Mouse (Mus musculus) MEL (cell line): ENCODE measurements at regions not wholly inside any gene's neighbourhood (a gene's known extent, or its start where the extent isn't known, plus 50 kb on each side); places are given as distances from the start of the nearest gene placed in this dataset.

Experiments used
- DNase-seq: peaks from one replicate; pipeline ENCODE4 v3.0.0; 2011; ENCODE audit warnings: low read depth, low spot score
- H3K27ac ChIP-seq: 2 replicates; pipeline ENCODE4 v1.5.1; 2012; ENCODE audit warnings: low read depth, mild to moderate bottlenecking, control low read depth, low read length, moderate library complexity; ENCODE audit not compliant: control insufficient read depth
- H3K27me3 ChIP-seq, 2 experiments: fragments of 150-350 bp in 1 of 2; sonication (generic) in 1 of 2; 2 replicates each; pipeline ENCODE4 v1.6.1; 2012; ENCODE audit warnings: low read length in 2 of 2, mild to moderate bottlenecking in 2 of 2, improper control_type of control experiment in 1 of 2, moderate library complexity in 1 of 2; ENCODE audit not compliant: insufficient read depth in 2 of 2, control insufficient read depth in 1 of 2
- H3K36me3 ChIP-seq, 2 experiments: 2 replicates each; pipeline ENCODE4 v1.6.1; 2012 to 2014; ENCODE audit warnings: low read length in 2 of 2, improper control_type of control experiment in 1 of 2, inconsistent platforms in 1 of 2, mild to moderate bottlenecking in 1 of 2; ENCODE audit not compliant: insufficient read depth in 2 of 2, control insufficient read depth in 1 of 2
- H3K4me1 ChIP-seq, 2 experiments: fragments of 150-350 bp in 1 of 2; sonication (generic) in 1 of 2; 2 replicates each; pipeline ENCODE4 v1.6.1; 2012; ENCODE audit warnings: low read length in 2 of 2, improper control_type of control experiment in 1 of 2, mild to moderate bottlenecking in 1 of 2; ENCODE audit not compliant: insufficient read depth in 2 of 2, control insufficient read depth in 1 of 2
- H3K4me3 ChIP-seq, 2 experiments: fragments of 150-350 bp in 1 of 2; sonication (generic) in 1 of 2; 2 replicates each; pipeline ENCODE4 v1.5.1; 2012; ENCODE audit warnings: low read depth in 2 of 2, low read length in 2 of 2, mild to moderate bottlenecking in 2 of 2, moderate library complexity in 2 of 2, control low read depth in 1 of 2, improper control_type of control experiment in 1 of 2; ENCODE audit not compliant: control insufficient read depth in 1 of 2, insufficient read depth in 1 of 2
- H3K79me2 ChIP-seq: 2 replicates; pipeline ENCODE4 v1.6.1; 2012; ENCODE audit warnings: mild to moderate bottlenecking, low read length, moderate library complexity; ENCODE audit not compliant: control insufficient read depth, poor library complexity, insufficient read depth
- H3K9ac ChIP-seq: 2 replicates; pipeline ENCODE4 v1.6.1; 2012; ENCODE audit warnings: low read depth, mild to moderate bottlenecking, control low read depth, low read length, moderate library complexity; ENCODE audit not compliant: control insufficient read depth, poor library complexity, severe bottlenecking
- H3K9me3 ChIP-seq: fragments of 150-350 bp; sonication (generic); replicated peaks from 2 replicates; pipeline ENCODE4 v1.6.1; 2012; ENCODE audit warnings: mild to moderate bottlenecking, low read length, improper control_type of control experiment, moderate library complexity; ENCODE audit not compliant: insufficient read depth
- BHLHE40 ChIP-seq: IDR thresholded peaks from 2 replicates; pipeline ENCODE4 v1.6.1; 2012; ENCODE audit warnings: low read depth, mild to moderate bottlenecking, inconsistent platforms, low read length, improper control_type of control experiment, borderline replicate concordance
- CHD1 ChIP-seq: IDR thresholded peaks from 2 replicates; pipeline ENCODE4 v1.6.1; 2012; ENCODE audit warnings: low read depth, mild to moderate bottlenecking, inconsistent platforms, low read length, improper control_type of control experiment
- CHD2 ChIP-seq: IDR thresholded peaks from 2 replicates; pipeline ENCODE4 v1.6.1; 2011; ENCODE audit warnings: low read length, improper control_type of control experiment
- ETS1 ChIP-seq: IDR thresholded peaks from 2 replicates; pipeline ENCODE4 v1.6.1; 2012; ENCODE audit warnings: low read depth, mild to moderate bottlenecking, inconsistent platforms, low read length, improper control_type of control experiment, moderate library complexity
- GATA1 ChIP-seq: IDR thresholded peaks from 2 replicates; pipeline ENCODE4 v1.6.1; 2011; ENCODE audit warnings: low read depth, low read length, improper control_type of control experiment
- HCFC1 ChIP-seq: IDR thresholded peaks from 2 replicates; pipeline ENCODE4 v1.6.1; 2012; ENCODE audit warnings: low read depth, mild to moderate bottlenecking, inconsistent platforms, low read length, improper control_type of control experiment, moderate library complexity
- KAT2A ChIP-seq: conservative IDR thresholded peaks from 2 replicates; pipeline ENCODE4 v1.6.1; 2012; ENCODE audit warnings: low read depth, low read length, improper control_type of control experiment, inconsistent platforms
- MAX ChIP-seq: IDR thresholded peaks from 2 replicates; pipeline ENCODE4 v1.6.1; 2011; ENCODE audit warnings: low read length, improper control_type of control experiment
- MAZ ChIP-seq: IDR thresholded peaks from 2 replicates; pipeline ENCODE4 v1.6.1; 2012; ENCODE audit warnings: low read depth, mild to moderate bottlenecking, inconsistent platforms, low read length, improper control_type of control experiment
- MEF2A ChIP-seq: IDR thresholded peaks from 2 replicates; pipeline ENCODE4 v1.6.1; 2014; ENCODE audit warnings: low read depth, mild to moderate bottlenecking, inconsistent platforms, low read length, improper control_type of control experiment; ENCODE audit not compliant: poor library complexity, insufficient replicate concordance, severe bottlenecking; ENCODE audit errors: extremely low read depth
- MXI1 ChIP-seq: IDR thresholded peaks from 2 replicates; pipeline ENCODE4 v1.6.1; 2011; ENCODE audit warnings: mild to moderate bottlenecking, low read depth, low read length, improper control_type of control experiment
- MYC ChIP-seq: IDR thresholded peaks from 2 replicates; pipeline ENCODE4 v1.6.1; 2011; ENCODE audit warnings: low read depth, mild to moderate bottlenecking, low read length, improper control_type of control experiment, moderate library complexity
- POLR2A ChIP-seq, 2 experiments: IDR thresholded peaks; 2 replicates each; pipeline ENCODE4 v1.6.1; 2011 to 2012; ENCODE audit warnings: low read length in 2 of 2, mild to moderate bottlenecking in 2 of 2, control low read depth in 1 of 2, improper control_type of control experiment in 1 of 2, low read depth in 1 of 2, moderate library complexity in 1 of 2; ENCODE audit not compliant: control insufficient read depth in 1 of 2, insufficient read depth in 1 of 2, poor library complexity in 1 of 2
- POLR2AphosphoS2 ChIP-seq: IDR thresholded peaks from 2 replicates; pipeline ENCODE4 v1.6.1; 2011; ENCODE audit warnings: low read length, improper control_type of control experiment
- POLR2AphosphoS5 ChIP-seq: IDR thresholded peaks from 2 replicates; pipeline ENCODE4 v1.6.1; 2012; ENCODE audit warnings: low read depth, borderline replicate concordance, mild to moderate bottlenecking, inconsistent platforms, low read length, moderate library complexity, mixed read lengths
- RAD21 ChIP-seq: IDR thresholded peaks from 2 replicates; pipeline ENCODE4 v1.6.1; 2011; ENCODE audit warnings: mild to moderate bottlenecking, low read depth, low read length, improper control_type of control experiment
- RCOR1 ChIP-seq: IDR thresholded peaks from 2 replicates; pipeline ENCODE4 v1.6.1; 2012; ENCODE audit warnings: low read depth, mild to moderate bottlenecking, inconsistent platforms, low read length, improper control_type of control experiment
- TAL1 ChIP-seq: IDR thresholded peaks from 2 replicates; pipeline ENCODE4 v1.6.1; 2012; ENCODE audit warnings: mild to moderate bottlenecking, inconsistent platforms, low read length, moderate library complexity, mixed read lengths
- TBP ChIP-seq: IDR thresholded peaks from 2 replicates; pipeline ENCODE4 v1.8.0; 2011; ENCODE audit warnings: low read depth, low read length, improper control_type of control experiment
- TCF12 ChIP-seq: IDR thresholded peaks from 2 replicates; pipeline ENCODE4 v1.6.1; 2014; ENCODE audit warnings: low read depth, mild to moderate bottlenecking, inconsistent platforms, low read length, improper control_type of control experiment, moderate library complexity
- ZC3H11A ChIP-seq: IDR thresholded peaks from 2 replicates; pipeline ENCODE4 v1.6.1; 2012; ENCODE audit warnings: low read depth, mild to moderate bottlenecking, inconsistent platforms, low read length, improper control_type of control experiment
- ZMIZ1 ChIP-seq: IDR thresholded peaks from 2 replicates; pipeline ENCODE4 v1.6.1; 2012; ENCODE audit warnings: low read depth, mild to moderate bottlenecking, inconsistent platforms, low read length, improper control_type of control experiment, moderate library complexity

GRCm38 (mm10) chr15:37153177-37153576 lies 145.6 kb upstream of the Zfp706 start:
- Histone ChIP-seq H3K27ac (no peak overlapping the region), H3K4me3 (no peak overlapping the region), H3K9me3 (no peaks in the 10 kb centered on the region), H3K36me3 (no peaks in the 10 kb centered on the region), H3K79me2 (no peaks in the 10 kb centered on the region), H3K27me3 (peaks cover 5 to 8% of the 10 kb centered on the region in 2 experiments), H3K4me1 (no peaks in the 10 kb centered on the region), H3K9ac (no peak overlapping the region)
- TF ChIP-seq TCF12, result no peak
- no peak for TF ChIP-seq TAL1
- TF ChIP-seq RAD21, result no peak
- TF ChIP-seq TBP, result no peak
- TF ChIP-seq GATA1, result no peak
- TF ChIP-seq MAZ, result no peak
- TF ChIP-seq MEF2A, result no peak
- TF ChIP-seq POLR2AphosphoS5, result no peak
- no peak for TF ChIP-seq ETS1
- TF ChIP-seq MXI1, result no peak
- TF ChIP-seq KAT2A, result no peak
- no peak for TF ChIP-seq POLR2AphosphoS2
- no peak for TF ChIP-seq ZMIZ1
- no peak for TF ChIP-seq MAX
- TF ChIP-seq RCOR1, result no peak
- no peak for TF ChIP-seq BHLHE40
- no peak for TF ChIP-seq CHD1
- TF ChIP-seq HCFC1, result no peak
- TF ChIP-seq CHD2, result no peak
- DNase-seq, result no peak

- H3K4me3 ChIP-seq, result no peak overlapping the region
- no peak overlapping the region for H3K9ac ChIP-seq
- H3K36me3 ChIP-seq, result no peaks in the 10 kb centered on the region
- DNase-seq, result no peak
- no peak overlapping the region for H3K27ac ChIP-seq
- no peaks in the 10 kb centered on the region; a peak in 1 of 4 replicates for H3K27me3 ChIP-seq
- no peaks in the 10 kb centered on the region for H3K79me2 ChIP-seq
- no peaks in the 10 kb centered on the region for H3K9me3 ChIP-seq
- no peaks in the 10 kb centered on the region for H3K4me1 ChIP-seq
- TF ChIP-seq RCOR1 (no peak), ZC3H11A (no peak), MYC (no peak), POLR2A (IDR thresholded peaks at IDR 0.05; ENCODE audit: control insufficient read depth in 1 of 2, insufficient read depth in 1 of 2, low read depth in 1 of 2, low read length in 2 of 2, poor library complexity in 1 of 2) (no peak), CHD1 (no peak)
- TF ChIP-seq, all 39 proteins: peak for 0
Measured at GRCm38 (mm10) chr15:37135590-37136164, 128.1 kb upstream of the Zfp706 start.
